Mouse (Mus musculus) hindbrain, postnatal 0 days (tissue): Measurements from ENCODE around the gene Rilpl1. TPM values are rescaled to one million over a fixed set of nuclear protein-coding genes. Genes with fewer than 3 reads are reported as not detected.

ENCODE experiments used
- ATAC-seq: fragments of 200-750 bp; cut with Nextera tagmentation; 2 replicates; pipeline ENCODE4 v1.8.0; 2017; ENCODE audit warnings: mild to moderate bottlenecking, moderate TSS enrichment, moderate library complexity
- DNase-seq: peaks from one replicate; pipeline ENCODE4 v3.0.0-alpha.2; 2015; ENCODE audit warnings: low spot score
- H3K27ac ChIP-seq: fragments of 300-500 bp; sonication (generic); 2 replicates; pipeline ENCODE4 v1.5.1; 2014; ENCODE audit warnings: mild to moderate bottlenecking
- H3K27me3 ChIP-seq: fragments of 300-500 bp; sonication (generic); 2 replicates; pipeline ENCODE4 v1.6.1; 2014; ENCODE audit warnings: low read length, mixed read lengths; ENCODE audit not compliant: insufficient read depth
- H3K36me3 ChIP-seq: fragments of 300-500 bp; sonication (generic); 2 replicates; pipeline ENCODE4 v1.6.1; 2014; ENCODE audit warnings: low read length, mixed read lengths; ENCODE audit not compliant: insufficient read depth
- H3K4me1 ChIP-seq: fragments of 300-500 bp; sonication (generic); 2 replicates; pipeline ENCODE4 v1.6.1; 2014; ENCODE audit warnings: antibody characterized with exemption, low read length, mixed read lengths; ENCODE audit not compliant: insufficient read depth
- H3K4me2 ChIP-seq: fragments of 300-500 bp; sonication (generic); 2 replicates; pipeline ENCODE4 v1.6.1; 2014; ENCODE audit warnings: low read depth, mild to moderate bottlenecking, low read length, moderate library complexity, mixed read lengths
- H3K4me3 ChIP-seq: fragments of 300-500 bp; sonication (generic); 2 replicates; pipeline ENCODE4 v1.5.1; 2014; ENCODE audit warnings: low read length
- H3K9ac ChIP-seq: fragments of 300-500 bp; sonication (generic); replicated peaks from 2 replicates; pipeline ENCODE4 v1.6.1; 2014; ENCODE audit warnings: mild to moderate bottlenecking, low read length, moderate library complexity, mixed read lengths
- H3K9me3 ChIP-seq: fragments of 300-500 bp; sonication (generic); 2 replicates; pipeline ENCODE4 v1.6.1; 2016; ENCODE audit warnings: low read length, mixed read lengths
- CTCF ChIP-seq: IDR thresholded peaks from 2 replicates; pipeline ENCODE4 v1.5.1; 2016; ENCODE audit warnings: antibody characterized with exemption, control low read depth, low read depth
- WGBS: fragments of 180-500 bp; shearing (Covaris S2); extraction: QIAGEN DNeasy Blood & Tissue Kit; methylation state at CpG from one replicate; pipeline ENCODE4 v1.1.7; 2014; 5-methylcytosine and 5-hydroxymethylcytosine counted together
- polyA plus RNA-seq: library from polyadenylated mRNA; unstranded; fragments of >200 nt; fragmentation: Nextera tagmentation; extraction: Ambion mirVana; gene quantifications from 2 replicates; pipeline ENCODE4 v1.2.1, GENCODE M21; 2015
- total RNA-seq: library from RNA; depleted of rRNA; stranded (reverse); fragments of >200 nt; gene quantifications from 2 replicates; pipeline ENCODE4 v1.2.3, GENCODE M21; 2014

Rilpl1 gene
- total and polyA plus RNA-seq, 2 experiments from 2014 or later, result 12.4 to 13.3 TPM

- WGBS, result 72% methylated on average over 15 of the region's 15 CpGs
- H3K4me1 ChIP-seq, result no peaks in the 10 kb centered on the region
- TF ChIP-seq CTCF, result no peak
- H3K36me3 ChIP-seq, result peaks cover 4% of the 10 kb centered on the region; the same call in 1 of the 2 replicates
- no peak overlapping the region for H3K4me2 ChIP-seq
- no peaks in the 10 kb centered on the region for H3K9me3 ChIP-seq
- no peak overlapping the region for H3K9ac ChIP-seq
- no peak overlapping the region for H3K27ac ChIP-seq
- no peaks in the 10 kb centered on the region for H3K27me3 ChIP-seq
- ATAC-seq, result no peak
- DNase-seq, result no peak
- no peak overlapping the region for H3K4me3 ChIP-seq
Observed at GRCm38 (mm10) chr5:124496614-124497514, 34.3 kb downstream of the Rilpl1 start.

- no peak overlapping the region for H3K4me3 ChIP-seq
- DNase-seq (peak; percentile 23), ATAC-seq (no peak)
- H3K27ac ChIP-seq, result no peak overlapping the region
- no peak overlapping the region for H3K9ac ChIP-seq
- peaks cover 4% of the 10 kb centered on the region; the same call in 1 of the 2 replicates for H3K36me3 ChIP-seq
- no peak overlapping the region for H3K4me2 ChIP-seq
- TF ChIP-seq CTCF, result no peak
- H3K9me3 ChIP-seq, result no peaks in the 10 kb centered on the region
- WGBS, result 41% methylated on average over 7 of the region's 7 CpGs
- no peaks in the 10 kb centered on the region for H3K4me1 ChIP-seq
- no peaks in the 10 kb centered on the region for H3K27me3 ChIP-seq
Observed at GRCm38 (mm10) chr5:124495547-124495946, 35.6 kb downstream of the Rilpl1 start.

- no peak overlapping the region for H3K27ac ChIP-seq
- 89% methylated on average over 11 of the region's 11 CpGs for WGBS
- DNase-seq (no peak), ATAC-seq (no peak)
- peaks cover 4% of the 10 kb centered on the region; the same call in 1 of the 2 replicates for H3K36me3 ChIP-seq
- H3K27me3 ChIP-seq, result no peaks in the 10 kb centered on the region
- H3K4me1 ChIP-seq, result no peaks in the 10 kb centered on the region
- H3K4me2 ChIP-seq, result no peak overlapping the region
- H3K9ac ChIP-seq, result no peak overlapping the region
- no peak overlapping the region for H3K4me3 ChIP-seq
- no peak for TF ChIP-seq CTCF
- no peaks in the 10 kb centered on the region for H3K9me3 ChIP-seq
Observed at GRCm38 (mm10) chr5:124493455-124493854, 37.7 kb downstream of the Rilpl1 start.

- peaks cover 4% of the 10 kb centered on the region; the same call in 1 of the 2 replicates for H3K36me3 ChIP-seq
- no peaks in the 10 kb centered on the region for H3K27me3 ChIP-seq
- ATAC-seq, result no peak
- no peak overlapping the region for H3K27ac ChIP-seq
- no peak for TF ChIP-seq CTCF
- no peak overlapping the region for H3K9ac ChIP-seq
- no peaks in the 10 kb centered on the region for H3K4me1 ChIP-seq
- H3K4me3 ChIP-seq, result no peak overlapping the region
- H3K9me3 ChIP-seq, result no peaks in the 10 kb centered on the region
- 88% methylated on average over 4 of the region's 4 CpGs for WGBS
- no peak overlapping the region for H3K4me2 ChIP-seq
- no peak for DNase-seq
Observed at GRCm38 (mm10) chr5:124492618-124493017, 38.6 kb downstream of the Rilpl1 start.

GRCm38 (mm10) chr5:124491732-124492131 is 39.5 kb downstream of the Rilpl1 start:
- H3K27me3 ChIP-seq, result no peaks in the 10 kb centered on the region
- no peak overlapping the region for H3K4me2 ChIP-seq

GRCm38 (mm10) chr5:124488885-124489284 is 42.3 kb downstream of the Rilpl1 start:
- H3K9ac ChIP-seq, result no peak overlapping the region
- H3K9me3 ChIP-seq, result no peaks in the 10 kb centered on the region
- H3K36me3 ChIP-seq, result peaks cover 4% of the 10 kb centered on the region; the same call in 1 of the 2 replicates
- H3K4me2 ChIP-seq, result no peak overlapping the region
- H3K4me1 ChIP-seq, result no peaks in the 10 kb centered on the region
- H3K27ac ChIP-seq, result no peak overlapping the region
- ATAC-seq, result no peak
- 94% methylated on average over 3 of the region's 3 CpGs for WGBS
- no peak overlapping the region for H3K4me3 ChIP-seq
- TF ChIP-seq CTCF, result no peak
- no peaks in the 10 kb centered on the region for H3K27me3 ChIP-seq
- DNase-seq, result no peak

More at GRCm38 (mm10) chr5:124491732-124492131, 39.5 kb downstream of the Rilpl1 start:
- Histone ChIP-seq H3K9ac (no peak overlapping the region), H3K36me3 (peaks cover 4% of the 10 kb centered on the region; the same call in 1 of the 2 replicates), H3K9me3 (no peaks in the 10 kb centered on the region), H3K27ac (no peak overlapping the region), H3K4me3 (no peak overlapping the region), H3K4me1 (no peaks in the 10 kb centered on the region)
- 78% methylated on average over 4 of the region's 4 CpGs for WGBS
- no peak for DNase-seq
- no peak for ATAC-seq
- no peak for TF ChIP-seq CTCF

GRCm38 (mm10) chr5:124485654-124486053 is 45.5 kb downstream of the Rilpl1 start:
- Histone ChIP-seq H3K9ac (no peak overlapping the region), H3K4me3 (no peak overlapping the region), H3K36me3 (no peaks in the 10 kb centered on the region; the same call in 1 of the 2 replicates), H3K27me3 (no peaks in the 10 kb centered on the region), H3K4me1 (no peaks in the 10 kb centered on the region), H3K9me3 (no peaks in the 10 kb centered on the region), H3K27ac (no peak overlapping the region), H3K4me2 (no peak overlapping the region)
- ATAC-seq (no peak), DNase-seq (no peak)
- 87% methylated on average over 5 of the region's 5 CpGs for WGBS
- no peak for TF ChIP-seq CTCF
